Mouse (Mus musculus): ENCODE measurements around the gene Gm20662. TPM values are rescaled to one million over a fixed set of nuclear protein-coding genes. Genes with fewer than 3 reads are reported as not detected.

Gm20662 gene
- polyA plus RNA-seq (2016; fragmentation: Nextera tagmentation; extraction: Ambion mirVana) = not detected in 2 replicates

DNA sequence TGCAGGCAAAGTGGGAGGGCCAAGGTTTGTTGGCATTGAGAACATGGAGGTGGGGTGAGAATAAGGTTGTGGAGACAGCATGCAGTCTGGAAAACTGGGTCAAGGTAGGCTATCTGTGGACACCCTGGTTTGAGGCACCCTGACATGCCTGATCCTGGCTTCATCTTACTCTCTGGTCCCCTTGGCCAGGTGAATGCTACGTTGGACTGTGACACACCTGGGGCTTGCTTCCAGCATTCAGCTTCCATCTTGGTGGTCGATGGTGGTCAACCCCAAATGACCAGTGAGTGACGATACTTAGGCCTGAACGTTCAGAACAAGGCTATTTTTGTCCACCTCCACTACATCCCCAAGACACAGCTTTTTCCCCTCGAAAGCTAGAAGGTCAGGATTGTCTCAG is at the start of gene Gm20662:
Gm20662 (plus strand) TSS at position 301 of the 400 bp plus-strand sequence.
- Histone ChIP-seq H3K27ac (no peak within 1 kb of the TSS), H3K36me3 (replicated peaks) (no peaks in the 10 kb centered on the region), H3K27me3 (ENCODE audit: poor library complexity, severe bottlenecking) (no peaks in the 10 kb centered on the region), H3K9me3 (no peaks in the 10 kb centered on the region), H3K4me3 (no peak within 1 kb of the TSS), H3K4me1 (peaks cover 3% of the 10 kb centered on the region; the same call in 1 of the 2 replicates)
- WGBS = 92% methylated on average over 5 of the region's 5 CpGs
- no peak for DNase-seq (ENCODE audit: extremely low spot score, low spot score)

DNA sequence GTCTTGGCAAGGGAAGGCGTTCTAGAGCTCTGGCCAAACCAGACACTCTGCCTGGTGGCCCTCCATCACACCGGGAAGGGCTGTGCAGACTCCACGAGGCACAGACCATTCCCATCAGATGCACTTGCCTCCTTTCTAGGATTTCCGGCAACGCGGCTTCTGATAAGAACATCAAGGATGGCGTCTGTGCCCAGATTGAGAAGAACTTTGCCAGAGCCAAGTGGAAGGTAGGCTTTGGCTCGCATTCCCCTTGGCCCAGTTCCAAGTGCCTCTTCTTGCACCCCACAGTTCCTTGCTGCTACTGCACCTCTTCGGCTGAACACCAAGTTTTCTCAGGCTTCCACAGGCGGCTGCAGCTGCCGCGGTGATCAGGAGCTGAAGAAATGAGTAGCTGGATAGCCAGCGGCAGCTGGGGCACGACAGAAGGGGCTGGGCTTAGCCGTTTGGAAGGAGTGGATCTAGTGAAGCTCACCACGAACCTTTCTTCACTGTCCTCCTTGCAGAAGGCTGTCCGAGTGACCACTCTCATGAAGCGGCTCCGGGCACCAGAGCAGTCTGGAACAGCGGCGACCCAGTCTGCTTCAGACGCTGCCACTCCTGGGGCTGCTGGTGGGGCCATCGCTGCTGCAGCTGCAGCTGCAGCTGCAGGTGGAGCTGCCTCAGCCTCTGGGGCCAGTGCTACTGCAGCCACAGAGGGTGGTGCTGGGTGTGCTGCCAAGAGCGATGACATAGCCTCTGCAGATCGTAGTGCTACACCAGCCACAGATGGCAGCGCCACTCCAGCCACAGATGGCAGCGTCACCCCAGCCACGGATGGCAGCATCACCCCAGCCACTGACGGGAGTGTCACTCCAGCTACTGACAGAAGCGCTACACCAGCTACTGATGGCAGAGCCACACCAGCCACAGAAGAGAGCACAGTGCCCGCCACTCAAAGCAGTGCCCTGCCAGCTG is 48.6 kb upstream of the Gm20662 start:
- Histone ChIP-seq H3K4me1 (peaks cover 23% of the 10 kb centered on the region), H3K4me3 (no peak overlapping the region), H3K9me3 (no peaks in the 10 kb centered on the region), H3K36me3 (replicated peaks) (peaks cover 28% of the 10 kb centered on the region), H3K27ac (no peak overlapping the region), H3K27me3 (ENCODE audit: poor library complexity, severe bottlenecking) (no peaks in the 10 kb centered on the region)
- DNase-seq (ENCODE audit: extremely low spot score, low spot score) = no peak
- WGBS = 91% methylated on average over 31 of the region's 31 CpGs

DNA sequence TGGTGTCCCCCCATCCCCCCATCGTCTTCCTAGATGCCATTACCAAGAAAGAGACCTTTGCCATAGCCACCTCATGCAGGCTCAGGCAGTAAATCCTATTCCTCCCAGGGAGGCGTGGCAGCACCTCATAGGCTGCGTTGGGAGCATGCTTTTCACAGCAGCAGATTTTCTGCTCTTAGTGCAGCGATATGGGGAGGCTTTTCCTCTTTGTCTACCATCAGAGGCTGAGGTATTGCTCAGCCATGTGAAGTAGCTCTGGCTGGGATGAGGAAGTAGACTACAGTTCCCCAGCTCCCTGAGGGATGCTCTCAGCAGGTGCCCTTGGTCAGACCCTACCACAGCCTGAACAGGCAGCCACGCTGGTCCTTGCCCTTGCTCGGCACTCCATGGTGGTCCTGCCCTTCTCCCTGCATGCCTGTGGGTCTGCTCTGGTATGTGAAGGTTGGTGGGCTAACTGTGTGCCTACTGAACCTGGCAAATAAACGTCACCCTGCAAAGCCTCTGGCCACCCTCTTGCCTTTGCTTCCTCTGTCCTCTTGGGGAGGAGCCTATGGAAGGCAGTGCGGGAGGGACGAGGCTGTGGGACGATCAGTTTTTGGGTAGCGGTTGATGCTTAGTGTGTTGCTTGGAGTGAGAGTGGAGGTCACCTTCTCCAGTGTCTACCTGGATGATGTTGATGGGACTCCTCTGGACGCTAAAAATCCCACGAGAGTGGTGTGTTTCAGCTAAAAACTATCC is 46.8 kb upstream of the Gm20662 start:
- 78% methylated on average over 13 of the region's 13 CpGs for WGBS
- Histone ChIP-seq H3K4me1 (peaks cover 28% of the 10 kb centered on the region), H3K27ac (no peak overlapping the region)

DNA sequence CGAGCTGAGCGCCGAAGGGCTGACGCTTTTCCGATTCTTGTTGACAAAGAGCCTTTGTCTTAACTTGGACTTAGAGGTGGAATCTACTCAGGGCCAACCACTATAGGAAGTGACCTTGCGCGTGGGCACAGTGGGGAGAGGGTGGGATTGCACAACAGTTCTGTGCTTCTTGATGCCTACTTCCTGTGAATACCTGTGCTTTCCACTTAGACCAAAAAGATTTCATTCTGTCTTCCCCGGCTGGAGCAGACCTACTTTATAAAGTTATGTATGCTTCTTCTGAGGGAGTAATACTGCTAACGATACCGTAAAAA is 46.3 kb upstream of the Gm20662 start, which contains the start of gene Traip:
Traip (plus strand) TSS at position 215 of the 314 bp plus-strand sequence.
- 92% methylated on average over 10 of the region's 10 CpGs for WGBS

More for the DNA sequence above, 46.8 kb upstream of the Gm20662 start:
- no peak for DNase-seq (ENCODE audit: extremely low spot score, low spot score)
- Histone ChIP-seq H3K4me3 (no peak overlapping the region), H3K9me3 (no peaks in the 10 kb centered on the region), H3K36me3 (replicated peaks) (peaks cover 28% of the 10 kb centered on the region), H3K27me3 (ENCODE audit: poor library complexity, severe bottlenecking) (no peaks in the 10 kb centered on the region)

DNA sequence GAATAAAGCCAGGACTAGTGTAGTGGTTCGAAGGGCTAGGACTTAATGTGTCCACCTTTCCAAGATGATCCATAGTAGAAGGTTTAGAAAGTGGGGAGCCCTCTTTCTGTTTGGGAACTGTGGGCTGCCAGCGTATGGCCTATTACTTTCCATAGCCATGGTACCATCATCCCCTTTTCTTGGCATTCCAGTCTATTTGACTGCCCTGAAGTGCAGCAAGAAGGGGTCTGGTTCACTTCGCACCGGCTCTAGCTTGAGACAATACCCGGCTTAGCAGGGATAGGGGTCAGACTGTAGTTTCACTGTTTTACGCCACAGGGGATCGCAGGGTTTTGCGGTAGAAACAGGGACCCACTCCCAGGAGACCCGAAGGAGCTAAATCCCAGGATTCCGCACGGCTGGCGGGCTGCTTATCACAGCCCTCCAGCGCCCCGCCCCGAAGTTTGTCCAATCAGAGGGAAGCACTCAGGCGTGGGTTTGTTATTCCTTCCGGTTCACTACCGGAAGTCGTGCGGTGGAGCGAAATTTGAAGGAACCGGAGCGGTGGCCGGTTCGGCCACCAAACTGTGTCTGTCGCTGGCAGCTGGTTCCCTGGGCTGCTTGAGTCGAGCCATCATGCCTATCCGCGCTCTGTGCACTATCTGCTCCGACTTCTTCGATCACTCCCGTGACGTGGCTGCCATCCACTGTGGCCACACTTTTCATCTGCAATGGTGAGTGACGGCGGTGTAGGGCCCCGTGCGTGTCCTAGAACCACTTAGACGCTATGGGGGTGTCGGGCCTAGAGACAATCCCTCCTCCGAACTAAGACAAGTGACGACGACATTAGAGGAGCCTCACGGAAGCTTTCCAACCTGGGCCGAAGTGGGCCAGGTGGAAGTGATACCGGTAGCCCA is 45.4 kb upstream of the Gm20662 start:
- Histone ChIP-seq H3K4me3 (peak overlapping the region; percentile 88), H3K27ac (peak overlapping the region; percentile 91), H3K36me3 (replicated peaks) (peaks cover 33% of the 10 kb centered on the region), H3K4me1 (peaks cover 28% of the 10 kb centered on the region), H3K9me3 (no peaks in the 10 kb centered on the region), H3K27me3 (ENCODE audit: poor library complexity, severe bottlenecking) (no peaks in the 10 kb centered on the region)
- WGBS = 11% methylated on average over 45 of the region's 45 CpGs
- peak; percentile 92 for DNase-seq (ENCODE audit: extremely low spot score, low spot score)

More for the DNA sequence above, 46.3 kb upstream of the Gm20662 start, which contains the start of gene Traip:
- H3K4me1 ChIP-seq = peaks cover 28% of the 10 kb centered on the region
- H3K27ac ChIP-seq = peak within 1 kb of the TSS; percentile 91
- no peaks in the 10 kb centered on the region for H3K27me3 ChIP-seq (ENCODE audit: poor library complexity, severe bottlenecking)
- H3K36me3 ChIP-seq (replicated peaks) = peaks cover 28% of the 10 kb centered on the region
- peak within 1 kb of the TSS; percentile 88 for H3K4me3 ChIP-seq
- no peak for DNase-seq (ENCODE audit: extremely low spot score, low spot score)
- no peaks in the 10 kb centered on the region for H3K9me3 ChIP-seq

DNA sequence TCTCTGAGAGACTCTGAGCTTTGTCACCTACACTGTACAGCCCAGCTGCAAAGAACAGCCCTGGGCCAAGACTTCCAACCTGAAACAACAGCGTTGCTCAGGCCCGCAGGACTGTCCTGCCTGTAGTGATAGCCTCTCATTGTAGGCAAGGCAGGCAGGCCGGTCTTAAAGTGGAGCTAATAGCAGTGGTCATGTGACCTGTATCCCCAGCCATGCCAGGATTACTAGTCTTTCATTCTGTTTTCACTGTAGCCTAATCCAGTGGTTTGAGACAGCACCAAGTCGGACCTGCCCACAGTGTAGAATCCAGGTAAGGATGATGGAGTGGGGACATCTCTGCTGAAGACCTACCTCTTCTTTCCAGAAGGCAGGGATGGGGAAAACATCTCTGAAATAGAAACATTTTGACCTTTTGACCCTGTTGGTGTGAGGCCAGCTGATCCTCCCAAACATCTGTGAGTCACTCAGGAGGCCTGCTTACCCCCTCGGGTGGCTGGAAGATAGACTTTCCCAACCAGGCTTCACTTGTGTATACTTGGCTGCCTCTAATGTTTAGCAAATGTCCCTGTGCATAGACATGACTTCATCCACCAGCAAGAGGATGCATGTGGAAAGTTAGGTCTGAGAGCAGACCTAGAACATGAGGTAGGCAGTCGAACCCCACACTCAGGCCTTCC is 40.4 kb upstream of the Gm20662 start:
- peaks cover 58% of the 10 kb centered on the region for H3K36me3 ChIP-seq (replicated peaks)
- H3K27me3 ChIP-seq (ENCODE audit: poor library complexity, severe bottlenecking) = no peaks in the 10 kb centered on the region

DNA sequence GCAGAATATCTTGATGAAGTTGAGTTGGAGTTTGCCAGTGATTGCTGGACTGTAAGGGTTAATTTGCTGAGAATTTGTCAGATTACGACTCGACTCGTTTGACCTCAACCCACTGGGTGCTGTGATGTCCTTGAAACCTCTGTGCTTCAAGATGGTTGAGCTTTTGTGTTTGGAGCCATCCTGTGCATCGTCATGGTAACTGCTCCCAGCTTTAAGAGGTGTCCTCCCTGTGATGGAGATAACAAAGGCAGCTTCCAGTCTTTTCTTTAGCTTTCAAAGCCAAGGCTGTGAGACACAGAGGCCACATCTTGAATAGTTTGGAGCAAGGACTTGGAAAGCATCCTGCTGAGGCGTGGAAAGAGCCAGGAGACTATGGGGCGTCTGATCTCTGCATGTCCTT is 39.0 kb upstream of the Gm20662 start:
- Histone ChIP-seq H3K4me3 (no peak overlapping the region), H3K27ac (no peak overlapping the region), H3K9me3 (no peaks in the 10 kb centered on the region), H3K4me1 (peaks cover 24% of the 10 kb centered on the region), H3K27me3 (ENCODE audit: poor library complexity, severe bottlenecking) (no peaks in the 10 kb centered on the region), H3K36me3 (replicated peaks) (peaks cover 72% of the 10 kb centered on the region)
- DNase-seq (ENCODE audit: extremely low spot score, low spot score) = no peak
- 62% methylated on average over 6 of the region's 6 CpGs for WGBS

More for the DNA sequence above, 40.4 kb upstream of the Gm20662 start:
- Histone ChIP-seq H3K9me3 (no peaks in the 10 kb centered on the region), H3K4me3 (no peak overlapping the region), H3K27ac (no peak overlapping the region), H3K4me1 (peaks cover 29% of the 10 kb centered on the region)
- 83% methylated on average over 6 of the region's 6 CpGs for WGBS
- DNase-seq (ENCODE audit: extremely low spot score, low spot score) = no peak

DNA sequence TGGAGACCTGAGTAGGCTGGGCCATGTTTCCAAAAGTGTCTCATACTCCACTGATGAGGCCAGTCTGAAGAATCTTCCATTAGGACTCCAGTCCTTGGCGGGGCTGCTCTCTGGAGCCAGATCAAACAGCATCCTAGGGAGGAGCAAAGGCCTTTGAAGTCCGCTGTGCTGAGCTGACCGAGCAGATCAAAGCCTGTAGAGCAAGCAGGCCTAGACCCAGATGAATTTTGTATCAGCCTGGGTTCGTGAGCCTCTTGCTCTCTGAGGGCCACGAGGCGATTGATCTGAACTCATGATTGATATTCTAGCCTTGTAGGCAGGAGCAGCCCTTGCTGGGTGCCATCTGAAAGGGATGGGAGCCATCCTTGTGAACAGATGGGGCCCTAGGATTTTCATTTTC is 36.3 kb upstream of the Gm20662 start:
- Histone ChIP-seq H3K4me1 (peaks cover 15% of the 10 kb centered on the region), H3K27ac (no peak overlapping the region), H3K4me3 (no peak overlapping the region), H3K27me3 (ENCODE audit: poor library complexity, severe bottlenecking) (no peaks in the 10 kb centered on the region), H3K36me3 (replicated peaks) (peaks cover 99% of the 10 kb centered on the region), H3K9me3 (no peaks in the 10 kb centered on the region)
- no peak for DNase-seq (ENCODE audit: extremely low spot score, low spot score)
- 78% methylated on average over 6 of the region's 6 CpGs for whole genome bisulfite sequencing

DNA sequence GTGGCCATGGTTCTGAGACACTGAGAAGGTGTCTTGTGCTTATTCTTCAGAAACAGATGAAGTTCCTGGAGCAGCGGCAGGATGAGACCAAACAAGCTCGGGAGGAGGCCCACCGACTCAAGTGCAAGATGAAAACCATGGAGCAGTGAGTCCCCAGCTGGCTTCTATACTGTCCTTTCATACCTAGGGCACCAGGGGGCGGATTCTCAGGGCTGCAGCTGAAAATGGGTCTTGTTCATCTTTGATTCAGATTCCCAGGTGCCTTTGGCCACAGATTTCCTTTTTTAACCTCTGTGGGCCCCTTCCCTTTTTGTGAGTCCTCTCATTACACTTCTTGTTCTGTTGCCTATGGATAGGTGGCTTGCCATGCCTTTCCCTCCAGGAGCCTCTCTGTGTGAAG is 35.2 kb upstream of the Gm20662 start:
- no peak overlapping the region for H3K27ac ChIP-seq
- no peak for DNase-seq (ENCODE audit: extremely low spot score, low spot score)
- no peak overlapping the region for H3K4me3 ChIP-seq
- peaks cover 15% of the 10 kb centered on the region for H3K4me1 ChIP-seq
- 87% methylated on average over 4 of the region's 4 CpGs for WGBS
- H3K9me3 ChIP-seq = no peaks in the 10 kb centered on the region
- peaks cover 99% of the 10 kb centered on the region for H3K36me3 ChIP-seq (replicated peaks)
- no peaks in the 10 kb centered on the region for H3K27me3 ChIP-seq (ENCODE audit: poor library complexity, severe bottlenecking)

DNA sequence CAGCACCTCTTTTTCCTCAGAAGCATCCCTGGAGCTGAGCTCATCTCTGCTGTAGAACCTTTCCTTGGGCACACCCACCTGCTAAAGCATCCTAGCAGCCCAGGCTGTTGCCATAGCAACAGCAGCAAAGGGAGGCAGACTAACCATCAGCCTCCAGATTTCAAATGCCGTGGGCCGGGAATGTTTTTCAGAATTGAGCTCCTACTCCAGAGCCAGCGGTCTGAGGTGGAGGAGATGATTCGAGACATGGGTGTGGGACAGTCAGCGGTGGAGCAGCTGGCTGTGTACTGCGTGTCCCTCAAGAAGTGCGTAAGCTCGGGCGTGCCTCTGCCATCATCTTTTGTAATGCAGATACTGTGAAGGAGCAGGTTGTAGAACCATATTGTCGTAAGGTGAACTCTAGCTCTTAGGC is 34.8 kb upstream of the Gm20662 start:
- peaks cover 15% of the 10 kb centered on the region for H3K4me1 ChIP-seq
- no peak overlapping the region for H3K27ac ChIP-seq
- 87% methylated on average over 10 of the region's 10 CpGs for WGBS
- H3K4me3 ChIP-seq = no peak overlapping the region
- H3K36me3 ChIP-seq (replicated peaks) = peaks cover 99% of the 10 kb centered on the region
- no peaks in the 10 kb centered on the region for H3K27me3 ChIP-seq (ENCODE audit: poor library complexity, severe bottlenecking)
- no peak for DNase-seq (ENCODE audit: extremely low spot score, low spot score)
- no peaks in the 10 kb centered on the region for H3K9me3 ChIP-seq

DNA sequence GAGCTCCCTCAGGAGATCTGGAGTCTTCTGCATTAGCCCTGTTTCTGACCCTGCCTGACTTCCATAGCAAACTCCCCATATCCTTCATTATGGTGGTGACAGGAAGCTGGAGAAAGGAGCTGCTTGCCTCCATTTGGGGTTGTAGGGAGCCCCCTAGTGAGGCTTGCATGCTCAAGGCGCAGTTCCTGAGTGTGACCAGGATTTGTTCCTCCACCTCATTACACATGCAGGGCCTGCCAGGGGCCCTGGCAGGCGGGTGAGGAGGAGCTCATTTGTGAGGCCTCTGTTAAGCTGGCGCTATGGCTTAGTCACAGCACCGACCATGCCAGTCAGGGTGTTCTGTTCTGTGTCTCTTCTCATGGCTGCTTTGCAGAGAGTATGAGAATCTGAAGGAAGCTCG is 34.3 kb upstream of the Gm20662 start:
- no peak for DNase-seq (ENCODE audit: extremely low spot score, low spot score)
- Histone ChIP-seq H3K4me3 (no peak overlapping the region), H3K36me3 (replicated peaks) (peaks cover 99% of the 10 kb centered on the region), H3K27me3 (ENCODE audit: poor library complexity, severe bottlenecking) (no peaks in the 10 kb centered on the region), H3K9me3 (no peaks in the 10 kb centered on the region), H3K4me1 (peaks cover 14% of the 10 kb centered on the region), H3K27ac (no peak overlapping the region)
- 64% methylated on average over 5 of the region's 5 CpGs for WGBS

DNA sequence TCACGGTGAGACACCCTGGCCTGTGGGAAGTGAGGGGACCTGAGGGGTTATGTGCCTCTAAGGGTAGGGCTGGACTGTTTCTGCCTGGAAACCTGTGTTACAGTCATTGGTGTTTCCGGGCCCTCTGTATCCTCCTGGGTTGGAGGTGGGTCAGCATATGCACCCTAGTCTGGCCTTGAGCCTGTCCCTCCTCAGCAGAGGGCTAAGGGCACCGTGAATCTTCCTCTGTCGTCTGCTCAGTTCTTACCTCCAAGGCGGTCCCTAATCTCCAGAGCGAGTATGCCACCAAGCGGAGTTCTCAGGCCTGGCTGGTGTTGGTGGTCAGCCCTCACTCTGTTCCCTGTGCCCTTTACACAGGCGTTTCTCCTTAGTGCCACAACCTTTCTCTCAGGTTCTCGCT is 33.2 kb upstream of the Gm20662 start:
- no peaks in the 10 kb centered on the region for H3K9me3 ChIP-seq
- H3K4me1 ChIP-seq = peaks cover 5% of the 10 kb centered on the region; the same call in 1 of the 2 replicates
- no peak for DNase-seq (ENCODE audit: extremely low spot score, low spot score)
- 94% methylated on average over 9 of the region's 9 CpGs for WGBS
- peaks cover 97% of the 10 kb centered on the region for H3K36me3 ChIP-seq (replicated peaks)
- H3K27ac ChIP-seq = no peak overlapping the region
- H3K27me3 ChIP-seq (ENCODE audit: poor library complexity, severe bottlenecking) = no peaks in the 10 kb centered on the region
- no peak overlapping the region for H3K4me3 ChIP-seq

Data from forebrain, embryonic 10.5 days (tissue).